Mouse (Mus musculus): Measurements from ENCODE around the gene Psmb9. TPM values are rescaled to one million over a fixed set of nuclear protein-coding genes. Genes with fewer than 3 reads are reported as not detected.
A peak's percentile ranks its signal among the peaks of the same experiment; 100 is the strongest.
"Not testable (repeated sequence)": the region's sequence is repeated elsewhere in the genome, so short reads cannot be mapped to it uniquely, and the experiment has no call there.

Gene Psmb9
- polyA plus RNA-seq (2012; rRNA removed) = 195 and 254 TPM in 2 replicates

DNA sequence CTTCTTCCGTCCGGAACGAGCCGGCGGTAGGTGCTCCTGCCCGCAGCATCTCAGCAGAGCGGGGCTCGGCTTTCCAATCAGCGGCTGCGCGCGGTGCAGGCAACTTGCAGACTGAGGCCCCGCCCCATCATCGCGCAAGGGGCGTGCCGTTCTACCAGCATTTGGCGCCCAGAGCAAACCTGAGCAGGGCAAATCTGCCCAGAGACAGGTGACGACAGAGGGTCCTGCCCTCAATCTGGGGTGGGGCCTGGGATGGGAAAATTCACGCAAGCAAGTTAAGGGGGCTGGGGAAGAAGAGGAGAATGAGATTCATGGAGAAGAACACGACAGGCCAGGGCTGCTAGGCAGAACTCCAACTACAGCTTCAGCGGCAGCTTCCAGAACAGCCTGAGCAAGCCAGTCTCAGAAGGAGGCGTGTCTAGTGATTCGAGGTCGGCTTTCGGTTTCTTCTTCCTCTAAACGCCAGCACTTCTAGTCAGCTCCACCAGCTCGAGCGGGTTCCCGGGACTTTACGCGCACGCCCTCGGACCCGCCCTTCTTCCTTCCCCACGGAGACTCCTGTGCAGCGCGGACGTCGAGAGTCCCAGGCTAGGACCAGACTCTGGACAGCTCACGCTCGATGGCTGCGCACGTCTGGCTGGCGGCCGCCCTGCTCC is at the start of gene Psmb9, which contains the start of gene Tap1:
Psmb9 (minus strand) TSS at position 504 of the 656 bp plus-strand sequence.
Tap1 (plus strand) TSS at position 293 of the 656 bp plus-strand sequence.
- under 1% methylated on average over 46 of the region's 46 CpGs for WGBS
- peak; percentile 97 for DNase-seq (ENCODE audit: low read depth, low spot score)

DNA sequence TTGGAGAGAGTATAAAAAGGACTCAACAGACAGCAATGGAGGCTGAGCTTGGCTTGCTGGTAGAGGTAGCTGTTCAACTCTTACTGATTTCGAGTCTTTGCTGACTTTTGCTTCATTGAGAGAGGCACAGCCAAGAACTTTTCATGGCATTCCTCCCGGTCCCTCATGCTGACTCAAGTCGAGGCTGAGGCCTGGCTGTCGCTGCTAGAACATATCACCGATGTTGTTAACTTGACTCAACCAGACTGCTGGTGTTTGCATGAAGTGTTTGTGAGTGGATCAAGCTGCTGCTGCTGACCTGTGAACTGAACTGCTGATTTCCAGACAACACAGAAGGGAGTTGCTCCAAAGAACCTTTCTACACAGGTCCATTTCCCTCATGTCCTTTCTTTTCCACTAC is 49.1 kb upstream of the Psmb9 start:
- no peak for DNase-seq (ENCODE audit: low read depth, low spot score)
- 68% methylated on average over 5 of the region's 5 CpGs for WGBS

GRCm38 (mm10) chr17:34234926-34235325 is 47.4 kb upstream of the Psmb9 start:
- peak; percentile 31 for DNase-seq (ENCODE audit: low read depth, low spot score)
- 14% methylated on average over 9 of the region's 9 CpGs for WGBS

GRCm38 (mm10) chr17:34232021-34232420 is 44.5 kb upstream of the Psmb9 start:
- not testable (repeated sequence) for DNase-seq (ENCODE audit: low read depth, low spot score)

DNA sequence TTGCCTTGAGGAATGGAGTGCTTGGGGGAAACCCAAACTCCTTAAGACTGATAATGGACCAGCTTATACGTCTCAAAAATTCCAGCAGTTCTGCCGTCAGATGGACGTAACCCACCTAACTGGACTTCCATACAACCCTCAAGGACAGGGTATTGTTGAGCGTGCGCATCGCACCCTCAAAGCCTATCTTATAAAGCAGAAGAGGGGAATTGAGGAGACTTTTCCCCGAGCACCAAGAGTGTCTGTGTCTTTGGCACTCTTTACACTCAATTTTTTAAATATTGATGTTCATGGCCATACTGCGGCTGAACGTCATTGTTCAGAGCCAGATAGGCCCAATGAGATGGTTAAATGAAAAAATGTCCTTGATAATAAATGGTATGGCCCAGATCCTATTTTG is 43.4 kb upstream of the Psmb9 start:
- not testable (repeated sequence) for DNase-seq (ENCODE audit: low read depth, low spot score)
- 95% methylated on average over 9 of the region's 9 CpGs for WGBS

More at GRCm38 (mm10) chr17:34232021-34232420, 44.5 kb upstream of the Psmb9 start:
- WGBS = 91% methylated on average over 7 of the region's 7 CpGs

DNA sequence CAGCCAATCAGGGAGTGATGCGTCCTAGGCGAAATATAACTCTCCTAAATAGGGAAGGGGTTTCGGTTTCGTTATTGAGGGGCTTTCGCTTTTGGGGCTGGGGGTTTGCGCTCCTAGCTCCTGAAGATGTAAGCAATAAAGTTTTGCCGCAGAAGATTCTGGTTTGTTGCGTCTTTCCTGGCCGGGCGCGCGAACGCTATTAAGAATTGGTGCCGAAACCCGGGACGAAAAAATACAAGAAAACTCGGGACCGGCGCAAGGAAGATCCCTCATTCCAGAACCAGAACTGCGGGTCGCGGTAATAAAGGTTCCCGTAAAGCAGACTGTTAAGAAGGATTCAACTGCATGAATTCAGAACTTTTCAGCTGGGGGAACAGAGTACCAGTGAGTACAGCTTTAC is 38.3 kb upstream of the Psmb9 start:
- DNase-seq (ENCODE audit: low read depth, low spot score) = not testable (repeated sequence)
- WGBS = 98% methylated on average over 14 of the region's 23 CpGs

GRCm38 (mm10) chr17:34225426-34225825 is 37.9 kb upstream of the Psmb9 start:
- 99% methylated on average over 8 of the region's 8 CpGs for WGBS
- no peak for DNase-seq (ENCODE audit: low read depth, low spot score)

DNA sequence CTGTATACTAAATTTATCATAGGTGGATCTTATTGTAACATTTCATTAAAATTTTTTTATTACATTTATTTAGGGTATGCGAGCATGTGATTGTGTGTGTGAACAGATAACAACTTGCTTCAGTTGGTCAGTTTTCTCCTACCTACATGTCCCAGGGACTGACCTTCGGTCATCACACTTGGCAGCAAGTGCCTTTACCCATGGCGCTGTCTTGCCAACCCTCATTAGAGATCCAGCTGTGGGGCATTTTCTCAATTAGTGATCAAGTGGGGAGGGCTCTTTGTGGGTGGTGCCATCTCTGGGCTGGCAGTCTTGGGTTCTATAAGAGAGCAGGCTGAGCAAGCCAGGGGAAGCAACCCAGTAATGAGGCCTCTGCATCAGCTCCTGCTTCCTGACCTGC is 37.3 kb upstream of the Psmb9 start:
- no peak for DNase-seq (ENCODE audit: low read depth, low spot score)
- WGBS = 96% methylated on average over 3 of the region's 3 CpGs

DNA sequence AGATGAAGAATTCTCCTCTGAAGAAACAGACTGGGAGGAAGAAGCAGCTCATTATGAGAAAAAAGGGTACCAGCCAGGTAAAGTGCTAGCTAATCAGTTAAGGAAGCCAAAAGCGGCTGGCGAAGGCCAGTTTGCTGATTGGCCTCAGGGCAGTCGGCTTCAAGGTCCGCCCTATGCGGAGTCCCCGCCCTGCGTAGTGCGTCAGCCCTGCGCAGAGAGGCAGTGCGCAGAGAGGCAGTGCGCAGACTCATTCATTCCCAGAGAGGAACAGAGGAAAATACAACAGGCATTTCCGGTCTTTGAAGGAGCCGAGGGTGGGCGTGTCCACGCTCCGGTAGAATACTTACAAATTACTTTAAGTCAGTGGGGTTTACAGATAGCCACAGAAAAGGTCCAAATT is 32.8 kb upstream of the Psmb9 start:
- DNase-seq (ENCODE audit: low read depth, low spot score) = not testable (repeated sequence)
- WGBS = 100% methylated on average over 2 of the region's 16 CpGs

GRCm38 (mm10) chr17:34219801-34220200 is 32.2 kb upstream of the Psmb9 start:
- WGBS = 96% methylated on average over 4 of the region's 7 CpGs

GRCm38 (mm10) chr17:34219096-34219495 is 31.5 kb upstream of the Psmb9 start:
- not testable (repeated sequence) for DNase-seq (ENCODE audit: low read depth, low spot score)

More at GRCm38 (mm10) chr17:34219801-34220200, 32.2 kb upstream of the Psmb9 start:
- DNase-seq (ENCODE audit: low read depth, low spot score) = not testable (repeated sequence)

DNA sequence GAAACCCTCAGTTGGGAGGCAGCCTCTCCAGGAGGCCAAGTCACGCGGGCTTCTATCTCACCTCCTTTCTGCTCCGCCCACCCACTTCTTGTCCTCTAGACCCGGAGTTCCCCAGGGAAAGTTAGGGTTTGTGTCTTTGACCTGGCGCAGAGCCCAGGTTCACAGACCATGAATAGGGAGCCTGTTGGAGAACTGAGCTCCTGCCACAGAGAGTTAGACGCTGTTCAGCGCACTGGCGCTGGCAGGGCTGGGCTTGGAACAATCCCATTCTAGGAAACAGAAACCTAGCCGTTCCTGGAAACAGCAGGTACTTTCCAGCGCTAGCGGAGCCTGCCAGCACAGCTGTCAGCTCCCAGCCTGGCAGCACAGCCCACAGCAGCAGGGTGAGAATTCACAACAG is 31.1 kb upstream of the Psmb9 start:
- 50% methylated on average over 11 of the region's 11 CpGs for WGBS
- no peak for DNase-seq (ENCODE audit: low read depth, low spot score)

More at GRCm38 (mm10) chr17:34219096-34219495, 31.5 kb upstream of the Psmb9 start:
- 90% methylated on average over 8 of the region's 11 CpGs for WGBS

DNA sequence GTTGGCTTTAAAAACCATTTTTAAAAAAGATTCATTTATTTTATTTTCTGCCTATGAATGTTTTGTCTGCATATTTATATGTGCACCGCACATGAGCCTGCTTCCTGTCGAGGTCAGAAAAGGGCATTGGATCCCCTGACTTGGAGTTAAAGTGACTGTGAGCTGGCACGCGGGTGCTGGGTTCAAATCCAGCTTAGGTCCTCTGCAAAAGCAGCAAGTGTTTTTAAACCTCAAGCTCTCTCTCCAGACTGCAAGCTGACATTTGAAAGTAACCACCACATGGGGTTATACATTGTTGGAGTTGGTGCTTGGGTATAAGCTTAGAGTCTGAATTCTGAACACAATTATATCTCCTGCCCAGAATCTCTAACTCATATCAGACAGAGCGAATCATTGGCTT is 30.4 kb upstream of the Psmb9 start:
- 86% methylated on average over 5 of the region's 5 CpGs for WGBS

GRCm38 (mm10) chr17:34217216-34217928 is 29.8 kb upstream of the Psmb9 start:
- DNase-seq (ENCODE audit: low read depth, low spot score) = no peak
- WGBS = 81% methylated on average over 8 of the region's 8 CpGs

More for the DNA sequence above, 30.4 kb upstream of the Psmb9 start:
- DNase-seq (ENCODE audit: low read depth, low spot score) = no peak

DNA sequence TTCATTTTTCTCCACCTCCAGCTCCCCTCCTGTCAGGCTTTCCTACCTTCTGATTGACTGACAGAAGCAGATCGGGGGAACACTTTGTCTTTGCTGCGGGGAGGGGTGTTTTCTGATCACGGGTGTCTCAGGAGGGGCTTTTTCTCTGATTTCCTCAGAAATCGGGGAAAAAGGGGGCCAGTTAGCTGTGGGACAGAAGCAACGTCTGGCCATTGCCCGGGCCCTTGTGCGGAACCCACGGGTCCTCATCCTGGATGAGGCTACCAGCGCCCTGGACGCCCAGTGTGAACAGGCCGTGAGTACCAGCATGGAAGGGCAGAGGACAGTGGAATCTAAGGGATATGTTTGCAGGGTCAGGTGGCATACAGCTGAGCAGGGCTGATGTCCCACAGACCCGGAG is 27.6 kb upstream of the Psmb9 start:
- DNase-seq (ENCODE audit: low read depth, low spot score) = no peak

GRCm38 (mm10) chr17:34213936-34214335 is 26.4 kb upstream of the Psmb9 start:
- no peak for DNase-seq (ENCODE audit: low read depth, low spot score)
- 65% methylated on average over 21 of the region's 21 CpGs for WGBS

More for the DNA sequence above, 27.6 kb upstream of the Psmb9 start:
- 93% methylated on average over 12 of the region's 12 CpGs for WGBS

GRCm38 (mm10) chr17:34211746-34212365 is 24.3 kb upstream of the Psmb9 start:
- DNase-seq (ENCODE audit: low read depth, low spot score) = no peak
- 44% methylated on average over 23 of the region's 23 CpGs for WGBS

DNA sequence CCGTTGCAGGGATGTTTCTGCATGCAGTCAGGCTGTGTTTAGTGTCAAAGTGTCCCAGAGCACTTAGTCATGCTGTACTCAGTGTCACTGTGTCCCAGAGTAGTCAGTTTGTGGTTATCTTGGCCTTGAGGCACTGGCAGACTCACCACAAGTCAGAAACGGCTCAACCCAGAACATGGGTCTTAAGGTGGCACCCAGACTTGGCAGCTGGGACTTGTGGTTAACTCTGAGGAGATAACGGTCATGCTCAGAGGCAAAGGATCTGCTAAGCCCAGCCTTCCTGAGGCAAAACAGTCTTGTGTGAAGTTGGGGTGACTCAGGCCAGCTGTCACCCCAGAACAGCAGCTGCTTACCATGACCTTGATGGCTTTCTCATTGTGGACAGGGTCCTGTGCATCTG is 23.0 kb upstream of the Psmb9 start:
- 65% methylated on average over 3 of the region's 3 CpGs for WGBS
- DNase-seq (ENCODE audit: low read depth, low spot score) = no peak

DNA sequence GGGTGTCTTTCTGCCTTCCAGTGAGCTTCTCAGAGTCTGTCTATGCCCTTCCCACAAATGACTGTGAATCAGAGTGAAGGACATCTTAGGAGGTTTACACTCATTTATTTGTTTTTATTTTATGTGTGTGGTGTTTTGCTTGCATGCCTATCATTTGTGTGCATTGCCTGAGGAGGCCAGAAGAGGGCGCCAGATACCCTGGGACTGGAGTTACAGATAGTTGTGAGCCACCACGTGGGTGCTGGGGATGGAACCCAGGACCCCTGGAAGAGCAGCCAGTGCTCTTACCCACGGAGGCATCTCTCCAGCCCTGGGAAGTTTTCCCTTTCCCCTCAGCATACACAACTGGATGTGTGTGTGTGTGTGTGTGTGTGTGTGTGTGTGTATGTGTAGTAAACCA is 22.1 kb upstream of the Psmb9 start:
- 50% methylated on average over 3 of the region's 3 CpGs for WGBS
- DNase-seq (ENCODE audit: low read depth, low spot score) = no peak

DNA sequence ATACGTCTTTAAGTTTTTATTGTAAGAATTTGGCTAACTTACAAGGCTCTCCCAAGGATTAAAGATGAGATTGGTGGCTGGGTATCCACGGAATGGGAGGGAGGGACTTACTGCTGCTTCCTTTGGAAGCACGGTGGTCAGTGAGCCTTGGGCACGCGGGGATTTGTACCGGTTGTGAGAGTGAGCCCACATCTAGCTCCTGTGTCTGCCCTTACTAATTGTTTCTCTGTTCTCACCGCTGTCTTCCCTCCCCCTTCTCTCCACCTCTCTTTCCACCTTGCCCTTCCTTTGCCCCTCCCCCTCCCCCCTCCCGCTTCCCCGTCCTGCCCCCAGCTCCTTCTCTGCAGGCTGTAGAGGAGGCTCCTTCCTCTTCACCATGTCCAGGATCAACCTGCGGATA is 20.9 kb upstream of the Psmb9 start:
- WGBS = 38% methylated on average over 10 of the region's 10 CpGs
- no peak for DNase-seq (ENCODE audit: low read depth, low spot score)

All from large intestine, adult 2 months (tissue).